Mouse (Mus musculus): ENCODE measurements at regions not wholly inside any gene's neighbourhood (a gene's known extent, or its start where the extent isn't known, plus 50 kb on each side); places are given as distances from the start of the nearest gene placed in this dataset.

DNA sequence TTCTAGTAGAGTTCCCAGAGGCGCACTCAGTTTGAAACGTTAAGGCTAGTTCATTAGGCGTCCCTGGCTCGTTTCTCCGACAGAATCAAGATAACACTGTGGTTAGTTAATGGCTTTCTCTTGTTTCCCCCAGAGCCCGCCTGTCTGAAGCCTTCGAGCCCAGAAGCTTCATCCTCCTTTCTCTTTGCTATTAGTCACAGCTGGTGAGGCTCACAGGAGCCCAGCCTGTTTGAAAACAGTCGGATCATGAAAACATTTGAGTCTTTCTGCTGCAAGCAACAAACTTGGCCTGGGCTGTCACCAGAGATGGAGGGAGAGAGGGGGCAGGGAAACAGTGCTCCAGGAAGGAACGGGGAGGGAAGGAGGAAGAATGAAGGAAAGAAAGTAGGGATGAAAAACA lies 711.0 kb downstream of the Nr2f2 start:
- no peak for ATAC-seq (replicated peaks; ENCODE audit: low FRiP score, low TSS enrichment, poor library complexity, severe bottlenecking)

DNA sequence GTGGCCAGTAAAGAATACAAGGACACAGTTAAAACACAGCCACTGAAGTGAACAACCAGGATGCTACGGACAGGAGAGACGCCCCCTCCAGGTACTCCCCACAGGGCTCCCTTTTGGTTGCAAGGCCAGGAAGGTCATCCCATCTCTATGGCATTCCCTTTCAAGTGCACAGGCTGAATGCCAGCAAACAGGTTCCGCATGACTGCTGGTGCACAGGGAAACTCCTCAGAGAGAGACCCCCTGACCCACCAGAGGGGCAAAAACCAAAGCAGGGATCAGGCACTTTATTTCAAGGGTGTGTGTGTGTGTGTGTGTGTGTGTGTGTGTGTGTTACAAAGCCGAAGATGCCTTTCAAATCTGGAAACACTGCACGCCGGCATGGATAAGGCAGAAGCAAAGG lies 721.1 kb downstream of the Nr2f2 start:
- ATAC-seq (replicated peaks; ENCODE audit: low FRiP score, low TSS enrichment, poor library complexity, severe bottlenecking), result no peak

DNA sequence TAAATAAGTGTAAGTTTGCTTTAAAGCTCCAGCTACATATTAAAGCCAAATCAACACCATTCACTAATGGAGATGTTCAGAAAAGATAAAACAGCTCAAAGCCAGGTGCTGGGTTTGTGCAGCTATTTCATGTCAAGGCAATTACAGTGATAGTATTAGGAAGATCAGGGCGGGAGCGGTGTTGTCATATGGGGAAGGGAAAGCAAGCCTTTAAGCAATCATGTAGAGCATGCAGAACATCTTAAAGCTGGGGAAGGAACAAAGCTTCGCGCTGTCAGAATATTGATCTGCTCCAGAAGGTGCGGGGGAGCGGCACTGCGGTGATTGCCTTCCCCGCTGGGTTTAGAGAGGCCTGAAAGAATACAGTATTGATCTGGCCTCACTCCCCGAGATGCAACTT lies 724.9 kb downstream of the Nr2f2 start:
- ATAC-seq (replicated peaks; ENCODE audit: low FRiP score, low TSS enrichment, poor library complexity, severe bottlenecking), result no peak

DNA sequence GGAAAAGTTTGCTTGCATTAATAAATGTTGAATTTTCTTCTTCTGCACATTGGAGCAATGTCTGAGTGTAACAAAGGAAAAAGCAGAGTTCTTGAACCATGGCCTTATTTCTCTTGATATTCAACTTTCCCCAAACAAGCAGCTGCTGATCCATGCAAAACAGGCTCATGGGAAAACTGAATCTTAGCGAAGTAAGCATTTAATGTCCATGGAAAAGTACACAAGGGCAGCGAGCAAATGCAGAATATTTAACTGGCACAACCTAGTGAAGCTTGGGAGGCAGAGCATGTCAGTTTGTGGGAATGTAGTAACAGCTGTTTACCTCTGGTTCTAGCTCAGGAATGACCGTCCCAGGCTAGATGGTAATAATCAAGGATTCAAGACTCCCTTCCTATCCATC lies 766.7 kb downstream of the Nr2f2 start:
- no peak for ATAC-seq (replicated peaks; ENCODE audit: low FRiP score, low TSS enrichment, poor library complexity, severe bottlenecking)

DNA sequence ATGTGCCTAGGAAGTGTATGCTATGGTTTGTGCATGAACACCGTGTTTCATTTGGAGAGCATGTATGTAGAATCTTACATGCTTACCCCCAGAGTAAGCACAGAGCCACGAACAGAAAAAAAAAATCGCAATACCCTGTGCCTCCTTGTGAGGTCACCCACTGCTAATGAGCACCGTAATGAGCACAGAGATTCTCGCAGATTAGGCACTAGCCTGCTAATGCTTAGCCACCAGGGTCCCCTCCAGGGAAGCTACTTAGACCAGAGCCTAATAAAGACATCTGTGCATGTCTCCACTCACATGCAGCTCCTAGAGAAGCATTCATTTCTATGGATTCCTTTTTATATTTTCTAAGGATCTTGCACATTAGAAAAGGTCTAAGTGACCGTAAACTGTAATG lies 780.8 kb downstream of the Nr2f2 start:
- no peak for ATAC-seq (replicated peaks; ENCODE audit: low FRiP score, low TSS enrichment, poor library complexity, severe bottlenecking)

DNA sequence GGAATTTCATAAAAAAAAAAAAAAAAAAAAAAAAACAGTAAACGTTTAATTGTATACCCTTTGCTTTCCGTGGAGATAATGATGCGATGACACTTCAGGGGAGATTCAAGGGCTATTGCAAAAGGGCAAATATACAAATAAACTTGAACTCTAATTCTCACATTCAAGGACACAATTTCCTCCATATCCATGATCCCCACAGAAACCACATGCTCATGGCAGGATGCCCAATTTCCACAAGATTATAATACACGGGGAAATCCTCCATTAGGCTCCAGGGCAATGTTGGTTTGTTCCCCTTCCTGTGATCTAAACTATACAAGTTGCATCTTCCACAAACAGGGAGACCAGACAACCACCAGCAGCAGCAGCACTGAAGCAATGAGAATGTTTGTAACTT lies 781.4 kb downstream of the Nr2f2 start:
- no peak for ATAC-seq (replicated peaks; ENCODE audit: low FRiP score, low TSS enrichment, poor library complexity, severe bottlenecking)

DNA sequence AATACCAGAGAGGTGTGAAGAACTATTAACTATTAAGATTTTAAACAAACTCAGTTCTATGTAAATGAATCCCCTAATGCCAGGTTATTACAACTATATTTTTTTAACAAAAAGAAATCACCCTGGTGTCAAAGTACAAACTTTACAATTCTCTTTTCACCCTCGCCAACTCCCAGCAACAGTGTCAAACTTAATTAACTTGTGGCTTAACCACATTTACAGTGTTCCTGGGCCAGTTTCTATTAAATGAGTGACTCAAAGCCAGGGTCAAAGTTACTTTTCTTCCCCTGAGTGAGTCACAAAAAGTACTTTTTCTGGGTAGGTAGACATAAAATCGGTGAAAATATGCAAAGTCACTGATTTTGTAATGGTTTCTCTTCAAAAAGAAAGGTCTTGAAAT lies 782.0 kb downstream of the Nr2f2 start:
- ATAC-seq (replicated peaks; ENCODE audit: low FRiP score, low TSS enrichment, poor library complexity, severe bottlenecking), result no peak

DNA sequence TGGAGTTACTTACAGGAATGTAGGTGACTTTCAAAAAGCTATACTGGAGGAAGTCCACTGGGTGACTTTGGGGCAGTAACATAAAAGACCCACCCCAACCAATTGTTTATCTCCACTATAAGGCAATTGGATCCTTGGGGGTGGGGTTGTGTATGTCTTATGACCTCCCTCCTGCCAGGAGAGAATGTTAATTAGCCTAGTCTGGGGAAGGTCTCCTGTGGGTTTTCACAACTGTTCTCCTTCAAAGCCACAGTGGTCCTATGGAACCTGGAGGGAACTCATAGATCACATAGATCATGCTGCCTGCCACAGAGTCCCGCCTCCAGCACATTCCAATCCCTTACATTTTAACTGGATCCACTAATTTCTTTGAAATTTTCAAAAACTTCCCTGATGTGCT lies 782.6 kb downstream of the Nr2f2 start:
- no peak for ATAC-seq (replicated peaks; ENCODE audit: low FRiP score, low TSS enrichment, poor library complexity, severe bottlenecking)

DNA sequence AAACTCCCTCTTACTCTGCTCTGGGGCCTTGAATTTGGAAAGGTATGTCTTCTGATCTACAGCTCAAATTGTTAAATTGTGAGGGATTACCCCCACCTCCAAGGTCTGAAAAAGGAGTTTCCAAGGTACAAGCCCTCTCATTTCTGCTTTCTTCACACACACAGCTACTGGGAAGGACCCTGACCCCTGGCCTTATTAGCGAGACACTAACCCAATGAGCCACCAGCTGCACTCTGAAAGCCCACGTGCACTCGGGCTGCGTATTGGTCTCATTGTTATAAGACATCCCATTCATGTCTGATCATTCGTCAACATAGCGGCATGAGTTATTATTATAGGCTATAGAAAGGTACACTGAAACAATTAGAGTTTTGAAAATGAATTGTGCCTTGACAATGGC lies 784.9 kb downstream of the Nr2f2 start:
- ATAC-seq (replicated peaks; ENCODE audit: low FRiP score, low TSS enrichment, poor library complexity, severe bottlenecking), result no peak

DNA sequence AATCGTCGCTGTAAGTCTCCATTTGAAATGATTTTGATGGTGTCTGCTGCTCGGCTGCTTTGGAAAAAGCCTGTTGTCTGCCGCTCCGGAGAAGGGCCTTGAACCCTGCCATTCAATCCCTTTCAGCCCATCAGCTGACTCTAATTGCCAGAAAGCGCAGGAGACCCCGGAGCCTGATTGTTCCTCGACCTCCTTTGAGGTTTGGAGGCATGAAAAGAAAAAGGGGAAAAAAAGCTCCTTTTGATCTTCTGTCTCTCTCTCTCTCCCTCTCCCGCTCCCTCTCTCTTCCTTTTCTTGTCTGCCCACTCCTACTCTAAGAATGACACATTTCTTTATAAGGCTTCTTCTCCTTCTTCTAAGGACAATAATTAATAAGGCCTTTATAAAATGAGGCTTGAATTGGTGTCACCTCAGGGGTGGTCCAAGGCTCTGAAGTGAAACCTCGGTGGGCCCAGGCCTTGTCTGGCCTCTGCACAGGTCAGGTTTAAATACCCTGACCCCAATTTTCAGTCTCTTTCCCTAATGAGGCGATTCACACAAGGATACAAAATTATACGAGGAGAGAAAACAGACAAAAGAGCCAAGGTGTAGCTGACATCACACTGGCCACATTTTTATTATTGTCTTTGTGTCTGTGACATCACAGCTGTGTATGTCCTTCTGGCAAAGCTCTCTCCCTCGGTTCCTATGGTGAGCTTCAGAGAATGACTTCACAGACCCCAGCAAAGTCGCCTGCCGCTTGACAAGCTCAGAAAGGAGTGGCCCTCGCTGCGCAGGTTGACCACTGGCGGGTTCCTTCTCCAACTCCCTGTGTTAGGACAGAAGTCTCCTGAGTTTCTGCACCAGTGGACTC lies 787.4 kb downstream of the Nr2f2 start:
- no peak for ATAC-seq (replicated peaks; ENCODE audit: low FRiP score, low TSS enrichment, poor library complexity, severe bottlenecking)

DNA sequence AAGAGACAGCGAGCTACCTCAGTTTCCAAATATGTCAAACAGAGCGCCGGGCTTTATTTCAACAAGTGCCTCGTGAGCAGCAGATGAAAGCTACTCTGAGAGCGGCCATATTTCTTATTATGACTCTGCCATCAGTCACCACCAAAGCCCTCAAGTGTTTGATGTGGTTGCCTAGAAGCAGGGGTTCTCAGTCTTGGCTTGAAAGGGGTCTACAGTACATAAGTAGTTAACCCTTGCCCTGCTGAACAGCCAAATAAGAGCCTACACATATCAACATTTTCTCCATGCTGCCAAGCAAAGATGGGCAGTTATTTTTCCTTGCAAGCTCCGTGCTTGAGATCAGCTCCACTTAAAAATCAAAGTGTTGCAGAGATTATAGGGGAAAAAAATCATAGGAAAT lies 788.8 kb downstream of the Nr2f2 start:
- ATAC-seq (replicated peaks; ENCODE audit: low FRiP score, low TSS enrichment, poor library complexity, severe bottlenecking), result no peak

DNA sequence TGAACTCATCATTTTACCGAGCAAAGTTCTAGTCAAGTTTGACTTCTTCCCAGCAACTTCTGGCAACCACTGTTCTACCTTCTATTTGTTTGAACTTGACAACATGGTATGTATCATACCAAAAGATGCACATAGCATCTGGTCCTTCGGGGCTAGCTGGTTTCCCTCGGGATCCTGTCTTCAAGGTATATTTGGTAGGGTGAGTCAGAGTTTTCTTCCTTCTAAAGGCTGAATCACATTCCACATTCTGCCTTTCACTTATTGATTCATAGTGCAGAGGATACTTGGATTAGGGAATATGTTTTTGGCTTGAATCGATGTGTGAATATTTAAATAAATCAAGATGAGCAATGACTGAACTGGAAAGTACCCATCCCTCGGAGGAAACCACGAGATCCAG lies 789.9 kb downstream of the Nr2f2 start:
- no peak for ATAC-seq (replicated peaks; ENCODE audit: low FRiP score, low TSS enrichment, poor library complexity, severe bottlenecking)

DNA sequence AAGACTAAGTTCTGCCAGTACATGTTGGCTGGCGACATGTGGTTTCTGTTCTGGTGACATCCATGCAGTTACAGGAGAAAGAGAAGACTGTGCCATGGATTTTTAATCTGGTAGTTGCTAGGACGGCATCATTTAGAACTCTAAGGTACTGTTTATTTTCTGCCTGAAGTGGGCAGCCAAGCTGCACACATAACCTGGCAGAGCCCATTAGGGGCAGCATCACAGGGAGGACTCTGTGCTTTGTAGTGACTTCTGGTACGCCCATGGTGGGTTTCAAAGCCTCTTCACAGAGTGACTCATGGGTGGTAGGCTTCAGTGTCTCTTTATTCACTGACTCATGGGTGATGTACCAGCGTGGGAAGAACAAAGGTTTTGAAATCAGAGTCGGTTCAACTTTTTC lies 792.8 kb downstream of the Nr2f2 start:
- ATAC-seq (replicated peaks; ENCODE audit: low FRiP score, low TSS enrichment, poor library complexity, severe bottlenecking), result no peak

DNA sequence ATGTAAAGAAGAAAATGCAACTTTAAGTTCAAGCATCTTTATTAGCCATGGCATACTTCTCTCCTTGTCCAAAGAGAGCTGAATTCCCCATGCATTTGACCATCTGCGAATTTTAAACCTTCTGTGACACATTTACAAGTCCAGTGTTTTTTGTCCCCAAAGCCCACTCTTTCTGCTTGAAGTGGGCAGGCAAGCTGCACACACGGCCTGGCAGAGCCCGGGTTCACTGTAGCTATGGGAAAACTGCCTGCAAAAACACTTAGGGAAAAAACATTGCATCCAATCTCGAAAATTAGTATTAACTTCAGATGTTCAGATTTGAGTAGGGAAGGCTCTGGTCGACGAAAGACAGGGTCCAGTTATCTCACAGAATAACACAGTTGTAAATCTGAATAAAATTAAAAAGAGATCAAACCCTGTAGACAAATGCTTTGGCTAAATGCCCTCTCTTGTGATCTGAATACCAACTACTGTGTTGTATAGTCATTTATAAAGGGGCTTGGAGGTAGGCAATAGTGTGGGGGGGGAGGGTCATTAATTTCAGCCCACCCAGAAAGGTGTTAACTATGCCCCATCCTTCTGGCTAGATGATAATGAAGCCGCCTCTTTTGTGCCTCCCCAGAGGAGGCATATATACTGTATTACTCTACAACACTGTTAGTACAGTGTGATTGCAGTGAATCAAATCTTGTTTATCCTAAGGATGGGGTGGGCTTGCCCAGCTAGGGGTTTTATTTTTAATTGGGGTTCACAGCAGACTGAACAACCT lies 793.7 kb downstream of the Nr2f2 start:
- ATAC-seq (replicated peaks; ENCODE audit: low FRiP score, low TSS enrichment, poor library complexity, severe bottlenecking), result no peak

DNA sequence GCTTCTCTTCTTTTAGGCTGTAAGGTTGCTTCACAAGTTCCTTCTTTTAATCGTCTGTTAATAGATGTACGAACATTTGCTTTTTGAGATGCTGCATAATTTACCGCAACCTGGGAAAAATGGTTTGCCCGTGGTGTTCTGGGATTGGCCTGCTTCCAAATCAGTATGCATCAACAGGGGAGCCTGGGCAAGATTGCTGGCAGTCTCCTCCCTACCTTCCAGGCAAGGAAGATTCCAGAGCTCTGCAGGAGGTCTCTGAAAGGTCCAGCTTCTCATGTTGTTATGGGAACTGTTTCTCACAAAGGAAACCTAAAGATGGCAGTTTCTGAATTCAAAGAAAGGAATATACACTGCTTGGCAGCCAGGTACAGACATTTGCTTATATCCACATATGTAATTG lies 799.6 kb downstream of the Nr2f2 start:
- no peak for ATAC-seq (replicated peaks; ENCODE audit: low FRiP score, low TSS enrichment, poor library complexity, severe bottlenecking)

DNA sequence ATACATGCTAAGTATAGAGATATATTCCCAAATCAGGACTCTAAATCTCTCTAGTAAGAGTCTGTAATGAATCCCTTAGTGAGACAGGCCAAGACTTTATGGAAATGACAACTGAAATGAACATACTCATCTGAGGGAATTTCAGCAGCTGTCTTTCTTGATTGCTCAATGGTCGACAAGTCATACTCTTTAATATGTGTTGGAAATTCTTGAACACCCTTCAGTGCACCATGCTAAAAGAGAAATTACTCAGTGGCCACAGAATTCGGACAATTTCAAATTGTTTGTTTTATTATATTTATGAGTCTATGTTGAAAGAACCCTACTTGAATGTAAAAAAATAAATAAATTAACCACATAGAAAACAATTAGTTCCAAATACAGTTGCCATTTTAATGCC lies 802.1 kb downstream of the Nr2f2 start:
- ATAC-seq (replicated peaks; ENCODE audit: low FRiP score, low TSS enrichment, poor library complexity, severe bottlenecking), result no peak

DNA sequence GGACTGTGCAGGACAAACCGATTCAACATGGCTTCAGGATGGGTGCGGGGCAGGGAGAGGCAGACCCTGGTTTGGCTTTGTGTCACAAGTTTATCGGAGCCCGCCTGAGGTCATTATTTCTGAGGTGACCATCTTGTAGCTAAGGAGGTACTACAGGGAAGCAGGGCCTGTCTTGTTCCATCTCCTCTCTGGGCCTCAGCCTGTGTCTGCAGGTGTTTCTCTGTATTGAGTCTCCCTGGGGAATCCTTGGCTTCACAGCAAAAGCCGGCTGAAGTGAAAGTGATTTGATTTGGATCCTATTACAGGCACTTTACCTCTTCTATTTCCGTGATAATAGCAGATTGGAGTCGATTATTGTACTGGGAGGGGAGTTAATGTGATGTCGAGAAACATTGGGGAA lies 805.7 kb upstream of the Arrdc4 start:
- ATAC-seq (replicated peaks; ENCODE audit: low FRiP score, low TSS enrichment, poor library complexity, severe bottlenecking), result no peak

DNA sequence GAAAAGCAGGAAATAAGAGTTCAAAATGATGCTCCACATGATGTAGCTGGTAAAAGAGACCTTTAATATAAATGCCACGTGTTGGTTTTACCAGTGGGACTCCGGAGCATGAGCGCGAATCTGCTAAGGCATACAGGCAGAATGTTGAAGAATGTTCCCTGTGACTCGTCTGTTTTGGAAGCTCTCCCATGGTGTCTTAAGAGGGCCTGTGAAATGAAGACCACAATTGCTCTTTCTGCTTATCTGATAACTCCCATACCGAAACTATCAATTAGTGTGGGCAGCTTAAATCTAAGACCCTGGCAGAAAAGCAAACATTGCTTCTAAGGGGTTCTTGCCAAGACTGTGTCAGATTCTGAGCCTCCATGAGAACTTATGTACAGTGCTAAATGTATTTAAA lies 804.9 kb upstream of the Arrdc4 start:
- ATAC-seq (replicated peaks; ENCODE audit: low FRiP score, low TSS enrichment, poor library complexity, severe bottlenecking), result no peak

DNA sequence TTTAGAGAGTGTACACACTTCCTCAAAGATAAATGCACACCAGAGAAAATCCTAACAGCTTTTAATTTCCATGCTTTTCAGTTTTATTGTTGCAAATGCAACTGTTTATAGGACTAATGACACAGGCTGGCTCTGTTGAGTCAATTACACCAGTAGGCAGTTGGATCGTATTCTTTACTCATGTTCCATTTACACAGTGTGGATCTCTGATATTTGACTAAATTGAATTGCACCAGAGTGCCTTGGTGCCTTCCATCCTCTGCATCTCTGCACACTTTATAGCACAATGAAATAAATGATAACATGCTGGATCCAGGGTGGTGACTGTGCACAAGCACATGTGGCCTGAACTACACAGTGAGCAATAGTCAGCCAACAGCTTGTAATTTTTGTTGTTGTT lies 787.0 kb upstream of the Arrdc4 start:
- no peak for ATAC-seq (replicated peaks; ENCODE audit: low FRiP score, low TSS enrichment, poor library complexity, severe bottlenecking)

DNA sequence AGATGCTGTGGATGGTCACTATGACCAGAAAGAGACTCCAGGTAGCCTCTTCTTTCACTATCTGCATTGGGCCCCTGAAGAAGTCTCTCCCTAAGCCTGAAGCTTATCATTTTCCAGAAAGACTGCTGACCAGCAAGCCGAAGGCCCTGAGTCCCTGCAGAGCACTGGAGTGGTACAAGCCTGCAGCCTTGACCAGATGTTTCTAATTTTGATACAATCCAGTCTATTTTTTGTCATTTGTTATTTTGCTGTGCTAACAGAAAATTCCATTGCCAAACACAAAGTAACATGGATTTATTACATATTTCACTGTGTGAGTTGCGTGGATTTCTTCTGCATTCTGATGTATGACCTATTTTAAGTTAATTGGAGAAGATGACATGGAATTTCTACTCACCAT lies 764.9 kb upstream of the Arrdc4 start:
- no peak for ATAC-seq (replicated peaks; ENCODE audit: low FRiP score, low TSS enrichment, poor library complexity, severe bottlenecking)

DNA sequence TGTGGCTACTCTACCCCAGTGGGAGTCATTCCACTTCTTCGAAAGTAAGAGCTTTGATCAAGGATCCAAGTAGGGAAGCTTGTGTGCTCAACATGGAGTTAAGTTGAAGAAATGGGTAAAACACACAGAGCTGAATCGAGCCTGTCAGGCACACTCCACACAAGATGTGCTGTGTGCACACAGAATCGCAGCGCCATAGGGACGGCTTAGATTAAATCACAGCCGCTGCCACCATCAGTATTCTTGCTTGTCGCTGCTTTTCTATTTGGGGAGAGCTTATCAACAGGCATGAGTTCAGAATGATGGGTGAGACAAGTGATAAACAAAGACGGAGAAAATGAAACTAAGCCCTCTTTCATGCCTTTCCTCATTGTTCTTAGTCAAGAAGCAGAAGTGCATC lies 761.3 kb upstream of the Arrdc4 start:
- ATAC-seq (replicated peaks; ENCODE audit: low FRiP score, low TSS enrichment, poor library complexity, severe bottlenecking), result no peak
